Mouse (Mus musculus) hematopoietic multipotent progenitor cell, adult 10-12 weeks (in vitro differentiated cells): Measurements from ENCODE around the gene Ugt8a. TPM values are rescaled to one million over a fixed set of nuclear protein-coding genes. Genes with fewer than 3 reads are reported as not detected.

Experiments
- polyA plus RNA-seq: library from polyadenylated mRNA; stranded (reverse); fragments of >175 nt; gene quantifications from 2 replicates; pipeline ENCODE4 v1.2.3, GENCODE M21; 2012; ENCODE audit warnings: low replicate concordance

The Ugt8a gene
- polyA plus RNA-seq: 0.09 and 0.51 TPM in 2 replicates

DNA sequence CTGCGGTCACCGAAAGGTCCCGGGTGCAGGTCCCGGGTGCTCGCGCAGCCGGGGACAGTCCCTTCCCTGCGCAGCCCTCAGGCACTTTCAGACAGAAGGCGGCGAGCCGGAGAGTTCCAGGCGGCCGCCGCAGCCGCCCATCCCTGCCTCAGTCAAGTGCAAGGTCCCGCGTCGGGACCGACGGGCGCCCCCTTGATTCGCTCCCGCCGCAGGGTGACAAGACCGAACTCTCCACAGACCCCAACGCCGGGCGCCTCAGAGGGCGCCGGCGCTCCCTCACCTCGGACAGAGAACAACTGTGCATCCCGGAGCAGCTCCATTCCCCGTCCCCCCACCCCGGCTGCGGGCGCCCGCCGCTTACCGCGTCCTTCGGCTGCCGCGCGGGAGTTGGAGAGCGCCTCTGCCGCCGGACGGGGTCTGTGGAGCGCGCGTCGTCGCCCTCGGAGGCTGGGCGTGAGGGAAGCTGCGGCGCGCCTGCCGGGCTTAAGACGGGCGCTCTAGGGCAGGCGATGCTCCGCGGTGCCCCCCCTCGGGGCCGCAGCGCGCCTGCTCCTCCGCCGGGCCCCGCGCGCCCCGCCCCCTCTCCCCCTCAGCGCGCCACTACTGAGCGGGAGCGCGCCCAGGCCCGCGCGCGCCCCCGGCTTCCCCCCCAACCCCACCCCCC, at the start of gene Ugt8a:
TSS of gene Ugt8a (minus strand) at position 528 of the 664 bp plus-strand sequence.

